Mouse (Mus musculus) intestine, embryonic 15.5 days (tissue): ENCODE measurements at regions not wholly inside any gene's neighbourhood (a gene's known extent, or its start where the extent isn't known, plus 50 kb on each side); places are given as distances from the start of the nearest gene placed in this dataset.

Experiments used
- ATAC-seq: fragments of 200-750 bp; cut with Nextera tagmentation; 2 replicates; pipeline ENCODE4 v1.8.0; 2017; ENCODE audit warnings: moderate TSS enrichment, moderate library complexity
- H3K27ac ChIP-seq: fragments of 300-500 bp; sonication (generic); 2 replicates; pipeline ENCODE4 v1.5.1; 2015; ENCODE audit warnings: mild to moderate bottlenecking, inconsistent platforms
- H3K27me3 ChIP-seq: fragments of 300-500 bp; sonication (generic); replicated peaks from 2 replicates; pipeline ENCODE4 v1.6.1; 2015; ENCODE audit warnings: inconsistent platforms
- H3K36me3 ChIP-seq: fragments of 300-500 bp; sonication (generic); 2 replicates; pipeline ENCODE4 v1.6.1; 2015; ENCODE audit warnings: inconsistent platforms
- H3K4me1 ChIP-seq: fragments of 300-500 bp; sonication (generic); replicated peaks from 2 replicates; pipeline ENCODE4 v1.6.1; 2015; ENCODE audit warnings: inconsistent platforms
- H3K4me2 ChIP-seq: fragments of 300-500 bp; sonication (generic); replicated peaks from 2 replicates; pipeline ENCODE4 v1.6.1; 2015; ENCODE audit warnings: mild to moderate bottlenecking, inconsistent platforms
- H3K4me3 ChIP-seq: fragments of 300-500 bp; sonication (generic); replicated peaks from 2 replicates; pipeline ENCODE4 v1.5.1; 2015; ENCODE audit warnings: inconsistent platforms
- H3K9ac ChIP-seq: fragments of 300-500 bp; sonication (generic); 2 replicates; pipeline ENCODE4 v1.6.1; 2015; ENCODE audit warnings: inconsistent platforms
- H3K9me3 ChIP-seq: fragments of 300-500 bp; sonication (generic); 2 replicates; pipeline ENCODE4 v1.6.1; 2016; ENCODE audit warnings: inconsistent platforms
- WGBS: fragments of 180-500 bp; shearing (Covaris S2); methylation state at CpG from one replicate; pipeline ENCODE4 v1.1.7; 2015; 5-methylcytosine and 5-hydroxymethylcytosine counted together

GRCm38 (mm10) chr4:55741355-55741754 lies 209.1 kb upstream of the Klf4 start:
- no peak for ATAC-seq
- no peaks in the 10 kb centered on the region for H3K27me3 ChIP-seq
- WGBS, result 85% methylated on average over 8 of the region's 8 CpGs
- no peak overlapping the region for H3K27ac ChIP-seq
- H3K4me2 ChIP-seq, result no peak overlapping the region
- H3K9ac ChIP-seq, result no peak overlapping the region
- no peaks in the 10 kb centered on the region for H3K4me1 ChIP-seq
- no peak overlapping the region for H3K4me3 ChIP-seq
- no peaks in the 10 kb centered on the region for H3K36me3 ChIP-seq
- H3K9me3 ChIP-seq, result no peaks in the 10 kb centered on the region

DNA sequence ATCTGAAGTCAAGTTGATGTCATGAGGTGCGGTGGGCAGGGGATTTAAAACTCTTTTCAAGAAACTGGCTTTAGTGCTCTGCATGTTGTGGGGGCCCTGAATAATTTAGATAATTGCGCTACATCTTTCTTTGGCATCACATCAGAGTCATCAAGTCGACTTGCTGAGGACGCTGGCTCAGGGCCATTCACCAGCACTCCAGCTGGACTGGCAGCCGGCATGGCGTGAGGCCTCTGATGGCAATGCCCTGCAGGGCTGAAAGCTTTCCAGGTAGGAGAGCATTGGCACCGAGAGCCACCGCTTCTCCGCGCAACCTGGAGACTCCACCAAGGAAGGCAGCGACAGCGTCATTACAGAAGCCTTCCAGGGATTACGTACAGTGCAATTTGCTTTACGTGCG lies 207.8 kb upstream of the Klf4 start:
- Histone ChIP-seq H3K27ac (no peak overlapping the region), H3K27me3 (no peaks in the 10 kb centered on the region), H3K4me2 (no peak overlapping the region), H3K4me3 (no peak overlapping the region), H3K4me1 (no peaks in the 10 kb centered on the region), H3K36me3 (no peaks in the 10 kb centered on the region), H3K9me3 (no peaks in the 10 kb centered on the region), H3K9ac (no peak overlapping the region)
- 86% methylated on average over 15 of the region's 15 CpGs for WGBS
- ATAC-seq, result no peak

DNA sequence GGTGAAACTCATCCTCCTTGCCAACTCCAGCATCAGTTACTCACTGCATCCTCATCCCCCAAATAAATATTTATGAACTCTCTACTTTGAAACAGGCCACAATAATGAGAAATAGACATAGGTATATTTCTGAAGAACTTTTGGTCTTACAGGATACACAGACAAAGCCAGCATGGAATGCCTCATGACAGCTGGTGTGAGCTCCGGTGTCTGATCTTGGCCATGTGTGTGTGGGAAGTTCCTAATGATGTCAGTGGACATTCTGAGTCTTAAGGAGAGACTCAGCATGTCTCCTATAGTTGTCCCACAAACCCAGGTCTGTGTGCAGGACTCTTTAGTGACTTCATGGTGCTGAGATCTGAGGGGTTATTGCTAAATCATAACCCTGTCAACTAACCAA lies 206.4 kb upstream of the Klf4 start:
- H3K36me3 ChIP-seq, result no peaks in the 10 kb centered on the region
- H3K27me3 ChIP-seq, result no peaks in the 10 kb centered on the region
- H3K4me1 ChIP-seq, result no peaks in the 10 kb centered on the region
- H3K27ac ChIP-seq, result no peak overlapping the region
- no peak overlapping the region for H3K4me3 ChIP-seq
- no peak overlapping the region for H3K4me2 ChIP-seq
- no peak overlapping the region for H3K9ac ChIP-seq
- no peak for ATAC-seq
- 90% methylated on average over 1 of the region's 1 CpGs for WGBS
- H3K9me3 ChIP-seq, result no peaks in the 10 kb centered on the region

GRCm38 (mm10) chr4:55735453-55735852 lies 203.2 kb upstream of the Klf4 start:
- ATAC-seq, result no peak
- 26% methylated on average over 3 of the region's 3 CpGs for WGBS
- no peaks in the 10 kb centered on the region for H3K36me3 ChIP-seq

DNA sequence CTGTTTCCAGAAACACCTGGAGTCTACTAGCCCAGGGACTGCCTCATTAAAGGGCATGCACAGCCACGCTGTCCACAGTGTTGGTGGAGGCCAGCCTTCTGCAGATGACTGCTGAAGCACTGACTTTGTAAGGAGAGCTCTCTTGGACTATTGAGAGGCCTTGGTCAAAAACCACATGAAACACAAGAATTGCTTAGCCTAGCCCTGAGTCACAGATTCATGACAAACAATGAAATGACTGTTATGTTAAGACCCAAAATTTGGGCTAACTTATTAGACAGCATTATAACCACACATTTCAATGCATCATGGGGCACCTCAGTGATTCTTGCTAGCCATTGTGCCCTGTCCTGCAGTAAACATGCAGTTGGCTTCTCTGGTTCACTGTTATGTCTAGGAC lies 202.1 kb upstream of the Klf4 start:
- Histone ChIP-seq H3K4me3 (no peak overlapping the region), H3K9me3 (no peaks in the 10 kb centered on the region), H3K27me3 (no peaks in the 10 kb centered on the region), H3K9ac (no peak overlapping the region), H3K27ac (no peak overlapping the region), H3K4me1 (no peaks in the 10 kb centered on the region), H3K36me3 (no peaks in the 10 kb centered on the region), H3K4me2 (no peak overlapping the region)
- WGBS, result 70% methylated on average over 1 of the region's 1 CpGs
- no peak for ATAC-seq

More at GRCm38 (mm10) chr4:55735453-55735852, 203.2 kb upstream of the Klf4 start:
- Histone ChIP-seq H3K4me2 (no peak overlapping the region), H3K4me3 (no peak overlapping the region), H3K4me1 (no peaks in the 10 kb centered on the region), H3K27me3 (no peaks in the 10 kb centered on the region), H3K9ac (no peak overlapping the region), H3K27ac (no peak overlapping the region), H3K9me3 (no peaks in the 10 kb centered on the region)

- no peak overlapping the region for H3K9ac ChIP-seq
- no peaks in the 10 kb centered on the region for H3K36me3 ChIP-seq
- 42% methylated on average over 4 of the region's 4 CpGs for WGBS
- H3K27ac ChIP-seq, result no peak overlapping the region
- no peak for ATAC-seq
- H3K4me2 ChIP-seq, result no peak overlapping the region
- no peaks in the 10 kb centered on the region for H3K4me1 ChIP-seq
- H3K27me3 ChIP-seq, result no peaks in the 10 kb centered on the region
- no peak overlapping the region for H3K4me3 ChIP-seq
- no peaks in the 10 kb centered on the region for H3K9me3 ChIP-seq
Measured at GRCm38 (mm10) chr4:55733223-55733622, 201.0 kb upstream of the Klf4 start.

- H3K27ac ChIP-seq, result no peak overlapping the region
- H3K4me1 ChIP-seq, result no peaks in the 10 kb centered on the region
- no peaks in the 10 kb centered on the region for H3K9me3 ChIP-seq
- no peak overlapping the region for H3K9ac ChIP-seq
- no peak for ATAC-seq
- no peaks in the 10 kb centered on the region for H3K36me3 ChIP-seq
- H3K4me2 ChIP-seq, result no peak overlapping the region
- H3K4me3 ChIP-seq, result no peak overlapping the region
- WGBS, result 47% methylated on average over 4 of the region's 4 CpGs
- no peaks in the 10 kb centered on the region for H3K27me3 ChIP-seq
Measured at GRCm38 (mm10) chr4:55732006-55732405, 199.7 kb upstream of the Klf4 start.

DNA sequence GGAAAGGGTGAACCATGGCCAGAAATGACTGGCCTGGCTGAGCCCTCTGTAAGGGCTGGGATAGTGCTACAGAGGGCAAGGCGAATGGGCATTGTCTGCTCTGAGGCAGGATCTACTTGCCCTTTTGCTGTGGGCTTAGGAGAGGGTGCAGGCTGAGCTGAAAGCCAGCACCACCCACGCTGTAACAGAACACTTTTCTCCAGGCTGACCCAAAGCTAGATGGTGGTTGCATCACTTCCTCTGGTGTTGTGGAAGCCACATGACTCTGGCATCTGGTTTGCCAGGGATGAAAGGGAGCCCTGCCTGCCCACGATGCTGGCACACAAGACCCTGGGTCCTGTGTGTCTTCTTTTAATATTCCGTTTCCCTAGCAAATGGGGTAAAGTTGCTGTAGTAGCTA lies 198.0 kb upstream of the Klf4 start:
- H3K36me3 ChIP-seq, result no peaks in the 10 kb centered on the region
- H3K4me1 ChIP-seq, result no peaks in the 10 kb centered on the region
- H3K27ac ChIP-seq, result no peak overlapping the region
- H3K9me3 ChIP-seq, result no peaks in the 10 kb centered on the region
- H3K4me3 ChIP-seq, result no peak overlapping the region
- WGBS, result 80% methylated on average over 4 of the region's 4 CpGs
- H3K4me2 ChIP-seq, result no peak overlapping the region
- ATAC-seq, result no peak
- no peak overlapping the region for H3K9ac ChIP-seq
- no peaks in the 10 kb centered on the region for H3K27me3 ChIP-seq

DNA sequence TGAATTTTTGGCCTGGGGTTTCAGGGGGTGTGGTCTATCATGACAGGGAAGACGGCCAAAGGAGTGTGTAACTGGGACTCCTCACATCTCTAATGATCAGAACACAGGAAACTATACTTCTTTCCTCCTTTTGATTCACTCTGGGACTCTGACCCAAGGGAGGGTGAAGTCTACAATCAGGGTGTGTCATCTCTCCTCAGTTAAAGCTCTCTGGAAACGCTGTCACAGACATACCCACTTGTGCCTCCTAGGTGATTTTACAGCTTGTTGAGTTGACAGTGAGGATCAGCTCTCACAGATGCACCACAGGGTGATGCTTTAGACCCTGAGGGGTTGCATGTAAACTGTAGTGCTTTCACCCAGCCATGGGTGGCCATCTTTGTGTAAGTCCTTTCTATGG lies 194.9 kb upstream of the Klf4 start:
- Histone ChIP-seq H3K4me2 (no peak overlapping the region), H3K9ac (no peak overlapping the region), H3K27me3 (no peaks in the 10 kb centered on the region), H3K27ac (no peak overlapping the region), H3K4me3 (no peak overlapping the region), H3K9me3 (no peaks in the 10 kb centered on the region), H3K36me3 (no peaks in the 10 kb centered on the region), H3K4me1 (no peaks in the 10 kb centered on the region)
- no peak for ATAC-seq
- 51% methylated on average over 2 of the region's 2 CpGs for WGBS

DNA sequence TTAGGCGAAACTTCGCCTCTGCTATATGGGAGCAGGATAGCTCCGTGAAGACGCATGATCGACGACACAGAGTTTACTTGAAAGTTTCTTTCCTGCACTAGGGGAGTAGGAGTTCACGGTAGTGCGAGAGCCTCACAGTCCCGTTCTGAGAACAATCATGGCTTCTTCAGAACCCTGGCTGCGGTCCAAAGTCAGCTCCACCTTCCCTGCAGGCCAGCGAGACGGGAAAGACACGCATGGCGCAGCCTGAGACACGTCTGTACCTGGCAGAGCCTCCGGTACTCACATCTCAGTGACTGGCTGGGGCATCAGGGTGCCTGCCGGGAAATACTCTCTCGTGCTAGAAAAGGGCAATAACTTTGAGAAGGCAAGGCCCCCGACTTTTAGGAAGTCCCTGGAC lies 193.8 kb upstream of the Klf4 start:
- Histone ChIP-seq H3K4me1 (no peaks in the 10 kb centered on the region), H3K9me3 (no peaks in the 10 kb centered on the region), H3K9ac (no peak overlapping the region), H3K4me2 (no peak overlapping the region), H3K27ac (no peak overlapping the region), H3K27me3 (no peaks in the 10 kb centered on the region), H3K4me3 (no peak overlapping the region), H3K36me3 (no peaks in the 10 kb centered on the region)
- WGBS, result 68% methylated on average over 19 of the region's 19 CpGs
- no peak for ATAC-seq

DNA sequence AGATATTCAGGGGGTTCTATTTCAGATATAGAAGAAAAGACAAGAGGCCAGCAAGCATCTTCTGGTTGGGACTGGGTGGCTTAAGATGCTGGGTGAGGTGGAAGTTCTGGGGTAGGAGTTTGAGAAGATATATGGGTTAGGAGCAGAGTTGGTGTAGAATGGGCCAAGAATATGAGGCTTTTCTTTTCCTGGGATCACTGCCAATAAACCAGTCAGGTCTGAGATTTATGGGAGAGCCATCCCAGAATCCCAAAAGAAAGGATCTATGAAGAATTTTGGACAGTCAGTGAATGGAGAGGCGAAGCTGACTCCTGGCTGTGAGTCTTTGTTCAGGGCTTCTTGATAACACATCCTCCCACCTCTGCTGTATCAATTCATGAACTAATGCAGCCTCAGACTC lies 192.0 kb upstream of the Klf4 start:
- Histone ChIP-seq H3K36me3 (no peaks in the 10 kb centered on the region), H3K27me3 (no peaks in the 10 kb centered on the region), H3K9me3 (no peaks in the 10 kb centered on the region), H3K4me3 (no peak overlapping the region), H3K4me2 (no peak overlapping the region), H3K4me1 (no peaks in the 10 kb centered on the region), H3K27ac (no peak overlapping the region), H3K9ac (no peak overlapping the region)
- 86% methylated on average over 1 of the region's 1 CpGs for WGBS
- no peak for ATAC-seq

DNA sequence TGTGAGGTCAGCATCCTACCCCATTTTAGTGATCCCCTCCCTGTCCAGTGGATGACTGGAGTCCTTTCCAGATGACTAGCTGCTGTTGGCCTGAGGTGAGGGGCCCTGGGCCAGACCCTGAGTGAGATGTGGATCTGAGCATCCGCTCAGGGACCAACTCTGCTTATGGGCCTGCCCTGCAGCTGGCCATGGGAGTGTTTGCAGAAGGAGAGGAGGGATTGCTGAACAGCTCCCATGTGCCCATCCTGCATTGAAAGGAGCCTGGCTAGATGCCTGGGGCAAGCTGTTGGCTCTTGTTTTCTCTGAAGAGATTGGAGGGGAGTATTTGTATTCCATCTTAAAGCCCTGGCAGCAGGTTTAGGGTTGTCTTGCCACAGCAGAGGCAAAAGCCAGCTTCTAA lies 190.9 kb upstream of the Klf4 start:
- no peaks in the 10 kb centered on the region for H3K9me3 ChIP-seq
- no peaks in the 10 kb centered on the region for H3K36me3 ChIP-seq
- no peak overlapping the region for H3K4me3 ChIP-seq
- 93% methylated on average over 1 of the region's 1 CpGs for WGBS
- no peak overlapping the region for H3K27ac ChIP-seq
- no peaks in the 10 kb centered on the region for H3K27me3 ChIP-seq
- no peak for ATAC-seq
- H3K4me2 ChIP-seq, result no peak overlapping the region
- H3K9ac ChIP-seq, result no peak overlapping the region
- H3K4me1 ChIP-seq, result no peaks in the 10 kb centered on the region

GRCm38 (mm10) chr4:55722388-55722787 lies 190.1 kb upstream of the Klf4 start:
- ATAC-seq, result no peak
- H3K4me2 ChIP-seq, result no peak overlapping the region
- no peak overlapping the region for H3K4me3 ChIP-seq
- H3K27me3 ChIP-seq, result no peaks in the 10 kb centered on the region
- no peaks in the 10 kb centered on the region for H3K4me1 ChIP-seq
- no peaks in the 10 kb centered on the region for H3K9me3 ChIP-seq
- H3K36me3 ChIP-seq, result no peaks in the 10 kb centered on the region
- no peak overlapping the region for H3K9ac ChIP-seq
- H3K27ac ChIP-seq, result no peak overlapping the region
- 69% methylated on average over 8 of the region's 8 CpGs for WGBS

- H3K27me3 ChIP-seq, result no peaks in the 10 kb centered on the region
- peak; percentile 20; the same call in 1 of the 2 replicates for ATAC-seq
- no peak overlapping the region for H3K9ac ChIP-seq
- H3K9me3 ChIP-seq, result no peaks in the 10 kb centered on the region
- H3K4me2 ChIP-seq, result no peak overlapping the region
- no peak overlapping the region for H3K27ac ChIP-seq
- H3K36me3 ChIP-seq, result no peaks in the 10 kb centered on the region
- WGBS, result 29% methylated on average over 2 of the region's 2 CpGs
- no peak overlapping the region for H3K4me3 ChIP-seq
- H3K4me1 ChIP-seq, result no peaks in the 10 kb centered on the region
Measured at GRCm38 (mm10) chr4:55721834-55722233, 189.6 kb upstream of the Klf4 start.
